Comparison of ENCODE assay signal across 8 mouse cellular contexts in the genomic region with DNA sequence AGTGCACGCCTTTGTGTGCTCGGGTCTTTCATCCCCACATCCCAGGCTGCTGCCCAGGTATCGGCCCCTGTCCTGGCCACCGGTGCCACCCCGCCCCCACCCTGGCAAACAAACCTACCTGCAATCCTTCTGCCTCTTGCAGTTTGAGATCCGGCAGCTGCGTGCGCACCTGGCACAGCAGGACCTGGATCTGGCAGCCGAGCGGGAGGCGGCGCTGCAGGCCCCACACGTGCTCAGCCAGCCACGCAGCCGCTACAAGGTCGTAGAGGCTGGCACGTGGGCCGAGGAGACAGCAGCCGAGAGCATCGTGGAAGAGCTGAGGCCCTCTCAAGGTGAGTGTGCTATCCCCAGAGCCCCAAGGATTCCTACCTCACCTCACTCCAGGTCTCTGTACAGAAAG.
DNase-seq lines count a peak whose midpoint lies in the region; ATAC-seq lines count a peak whose summit lies in the region.

No protein-coding gene starts in this region.

- peak overlapping the region; percentile 51 for H3K4me2 ChIP-seq in heart, embryonic 14.5 days (ENCODE audit: low read length)
- peak overlapping the region; percentile 2; the same call in 1 of the 2 replicates for H3K4me2 ChIP-seq in forebrain, embryonic 16.5 days (ENCODE audit: low read length)
- peak overlapping the region; percentile 21; the same call in 1 of the 2 replicates for H3K4me2 ChIP-seq in midbrain, embryonic 13.5 days (replicated peaks)

- no peaks in the 10 kb centered on the region for H3K36me3 ChIP-seq in heart, embryonic 14.5 days (ENCODE audit: control insufficient read depth, insufficient read depth, low read length)
- H3K36me3 ChIP-seq in forebrain, embryonic 16.5 days (ENCODE audit: control insufficient read depth, insufficient read depth) = no peaks in the 10 kb centered on the region
- no peaks in the 10 kb centered on the region for H3K36me3 ChIP-seq in midbrain, embryonic 13.5 days

- 13% methylated on average over 20 of the region's 20 CpGs for WGBS in heart, embryonic 14.5 days
- WGBS in forebrain, embryonic 16.5 days = 24% methylated on average over 20 of the region's 20 CpGs
- WGBS in midbrain, embryonic 13.5 days = 28% methylated on average over 20 of the region's 20 CpGs

- 0 out of 4 replicates have a peak overlapping the region, but pooled peaks of 1 of the 2 experiments have one; percentile 1 for H3K4me3 ChIP-seq in heart, embryonic 14.5 days (ENCODE audit: control insufficient read depth in 1 of 2, insufficient read depth in 1 of 2, low read depth in 1 of 2, low read length in 2 of 2)
- H3K4me3 ChIP-seq in forebrain, embryonic 16.5 days (replicated peaks; ENCODE audit: low read length) = no peak overlapping the region
- H3K4me3 ChIP-seq in midbrain, embryonic 13.5 days (replicated peaks) = no peak overlapping the region

- no peak for DNase-seq in heart, adult 18-20 months
- peak; percentile 20 to 67 for DNase-seq in kidney, postnatal 25 days
- DNase-seq in cerebellum, postnatal 4 days (ENCODE audit: low spot score in 2 of 2) = no peak
- DNase-seq in spleen, adult 18-20 months = no peak

- H3K9ac ChIP-seq in heart, embryonic 14.5 days (ENCODE audit: low read length) = no peak overlapping the region; the same call in 1 of the 2 replicates
- no peak overlapping the region for H3K9ac ChIP-seq in forebrain, embryonic 16.5 days (replicated peaks; ENCODE audit: low read depth, low read length)
- no peak overlapping the region; the same call in 1 of the 2 replicates for H3K9ac ChIP-seq in midbrain, embryonic 13.5 days (replicated peaks)

- no peak for ATAC-seq in heart, embryonic 14.5 days (ENCODE audit: insufficient number of reproducible peaks, insufficient read depth, low FRiP score, low read depth)
- 0 out of 2 replicates have a peak, but pooled peaks have one; percentile 21 for ATAC-seq in forebrain, embryonic 16.5 days
- ATAC-seq in midbrain, embryonic 13.5 days = peak; percentile 15; the same call in 1 of the 2 replicates
- no peak for ATAC-seq in activated CD4-positive, CD25-positive, alpha-beta regulatory T cell, adult 4 months

- H3K27me3 ChIP-seq in heart, embryonic 14.5 days (ENCODE audit: control insufficient read depth, insufficient read depth, low read length) = 0 out of 2 replicates have a peak, but pooled peaks cover 9% of the 10 kb centered on the region
- H3K27me3 ChIP-seq in forebrain, embryonic 16.5 days (replicated peaks; ENCODE audit: control insufficient read depth, insufficient read depth, low read length) = no peaks in the 10 kb centered on the region
- no peaks in the 10 kb centered on the region for H3K27me3 ChIP-seq in midbrain, embryonic 13.5 days

- H3K9me3 ChIP-seq in heart, embryonic 14.5 days (ENCODE audit: control insufficient read depth, low read length) = no peaks in the 10 kb centered on the region
- H3K9me3 ChIP-seq in forebrain, embryonic 16.5 days (ENCODE audit: control insufficient read depth, low read length) = no peaks in the 10 kb centered on the region
- no peaks in the 10 kb centered on the region for H3K9me3 ChIP-seq in midbrain, embryonic 13.5 days

- no peak overlapping the region for H3K27ac ChIP-seq in heart, embryonic 14.5 days (replicated peaks in 1 of 2; ENCODE audit: control insufficient read depth in 1 of 2, insufficient read depth in 1 of 2, low read depth in 2 of 2, low read length in 2 of 2)
- H3K27ac ChIP-seq in forebrain, embryonic 16.5 days (ENCODE audit: low read length) = no peak overlapping the region
- H3K27ac ChIP-seq in midbrain, embryonic 13.5 days = no peak overlapping the region

- peaks cover 4% of the 10 kb centered on the region in 2 experiments; a peak in 1 of 4 replicates for H3K4me1 ChIP-seq in heart, embryonic 14.5 days (ENCODE audit: control insufficient read depth in 2 of 2, insufficient read depth in 2 of 2, low read length in 2 of 2)
- H3K4me1 ChIP-seq in forebrain, embryonic 16.5 days (replicated peaks; ENCODE audit: control insufficient read depth, insufficient read depth, low read length) = no peaks in the 10 kb centered on the region
- peaks cover 13% of the 10 kb centered on the region for H3K4me1 ChIP-seq in midbrain, embryonic 13.5 days (replicated peaks)

Comparison
In these comparisons a context has a peak if more than half of its experiments do, and no peak if none do; other contexts are left out.
1. ATAC-seq: peak in forebrain, embryonic 16.5 days (single experiment) and midbrain, embryonic 13.5 days (single experiment); none in heart, embryonic 14.5 days (single experiment) and activated CD4-positive, CD25-positive, alpha-beta regulatory T cell, adult 4 months (single experiment).
2. DNase-seq: peak in kidney, postnatal 25 days (2 of 2); none in heart, adult 18-20 months (0 of 2), cerebellum, postnatal 4 days (0 of 2) and spleen, adult 18-20 months (0 of 2).
3. Peak in every context shown above with its lines, with median percentiles within 50 percentile points of each other: H3K4me2 ChIP-seq.